Mouse (Mus musculus): ENCODE results near the gene Slc28a1.

Gene Slc28a1

GRCm38 (mm10) chr7:81114555-81114954 lies at the start of gene Slc28a1:
TSS of gene Slc28a1 (plus strand) at chr7:81114799.
- no peak for DNase-seq (ENCODE audit: low read depth)

- DNase-seq (ENCODE audit: low read depth) = no peak
Observed at GRCm38 (mm10) chr7:81066714-81067113, 47.9 kb upstream of the Slc28a1 start.

- peak; percentile 74 for DNase-seq (ENCODE audit: low read depth)
Observed at GRCm38 (mm10) chr7:81072463-81072862, 42.1 kb upstream of the Slc28a1 start.

GRCm38 (mm10) chr7:81073273-81073672 lies 41.3 kb upstream of the Slc28a1 start:
- no peak for DNase-seq (ENCODE audit: low read depth)

- no peak for DNase-seq (ENCODE audit: low read depth)
Observed at GRCm38 (mm10) chr7:81074546-81074945, 40.1 kb upstream of the Slc28a1 start.

- no peak for DNase-seq (ENCODE audit: low read depth)
Observed at GRCm38 (mm10) chr7:81075299-81075698, 39.3 kb upstream of the Slc28a1 start.

- no peak for DNase-seq (ENCODE audit: low read depth)
Observed at GRCm38 (mm10) chr7:81075732-81076131, 38.9 kb upstream of the Slc28a1 start.

GRCm38 (mm10) chr7:81077009-81077408 lies 37.6 kb upstream of the Slc28a1 start:
- DNase-seq (ENCODE audit: low read depth) = no peak

- no peak for DNase-seq (ENCODE audit: low read depth)
Observed at GRCm38 (mm10) chr7:81078740-81079139, 35.9 kb upstream of the Slc28a1 start.

- no peak for DNase-seq (ENCODE audit: low read depth)
Observed at GRCm38 (mm10) chr7:81093420-81093965, 21.1 kb upstream of the Slc28a1 start.

- DNase-seq (ENCODE audit: low read depth) = no peak
Observed at GRCm38 (mm10) chr7:81094104-81094757, 20.4 kb upstream of the Slc28a1 start.

GRCm38 (mm10) chr7:81100341-81100740 lies 14.3 kb upstream of the Slc28a1 start:
- DNase-seq (ENCODE audit: low read depth) = no peak

- DNase-seq (ENCODE audit: low read depth) = no peak
Observed at GRCm38 (mm10) chr7:81102854-81103253, 11.7 kb upstream of the Slc28a1 start.

- DNase-seq (ENCODE audit: low read depth) = no peak
Observed at GRCm38 (mm10) chr7:81105525-81105924, 9.1 kb upstream of the Slc28a1 start.

GRCm38 (mm10) chr7:81108226-81108625 lies 6.4 kb upstream of the Slc28a1 start:
- DNase-seq (ENCODE audit: low read depth) = no peak

GRCm38 (mm10) chr7:81109717-81110651 lies 4.6 kb upstream of the Slc28a1 start:
- peak; percentile 72 for DNase-seq (ENCODE audit: low read depth)

GRCm38 (mm10) chr7:81110791-81111190 lies 3.8 kb upstream of the Slc28a1 start:
- DNase-seq (ENCODE audit: low read depth) = no peak

- DNase-seq (ENCODE audit: low read depth) = peak; percentile 14
Observed at GRCm38 (mm10) chr7:81111729-81112128, 2.9 kb upstream of the Slc28a1 start.

- DNase-seq (ENCODE audit: low read depth) = no peak
Observed at GRCm38 (mm10) chr7:81112686-81113360, 1.8 kb upstream of the Slc28a1 start.

- no peak for DNase-seq (ENCODE audit: low read depth)
Observed at GRCm38 (mm10) chr7:81121099-81121498, 6.5 kb downstream of the Slc28a1 start.

GRCm38 (mm10) chr7:81122808-81123207 lies 8.2 kb downstream of the Slc28a1 start:
- DNase-seq (ENCODE audit: low read depth) = no peak

- DNase-seq (ENCODE audit: low read depth) = no peak
Observed at GRCm38 (mm10) chr7:81123553-81123952, 9.0 kb downstream of the Slc28a1 start.

Measured in NIH3T3 (cell line).